Mouse (Mus musculus) liver, embryonic 16.5 days (tissue): Measurements from ENCODE around the gene Tent5b. TPM values are rescaled to one million over a fixed set of nuclear protein-coding genes. Genes with fewer than 3 reads are reported as not detected.
"Not testable (repeated sequence)": the region's sequence is repeated elsewhere in the genome, so short reads cannot be mapped to it uniquely, and the experiment has no call there.

Experiments used
- ATAC-seq: fragments of 200-750 bp; cut with Nextera tagmentation; 2 replicates; pipeline ENCODE4 v1.8.0; 2017; ENCODE audit warnings: low read depth, mild to moderate bottlenecking, moderate number of reproducible peaks, moderate library complexity
- H3K27ac ChIP-seq: fragments of 300-500 bp; sonication (generic); 2 replicates; pipeline ENCODE4 v1.5.1; 2014; ENCODE audit warnings: mild to moderate bottlenecking, low read length
- H3K27me3 ChIP-seq: fragments of 300-500 bp; sonication (generic); 2 replicates; pipeline ENCODE4 v1.6.1; 2014; ENCODE audit warnings: low read depth, low read length, mixed read lengths; ENCODE audit not compliant: control insufficient read depth, insufficient read depth
- H3K36me3 ChIP-seq: fragments of 300-500 bp; sonication (generic); 2 replicates; pipeline ENCODE4 v1.6.1; 2014; ENCODE audit warnings: mild to moderate bottlenecking; ENCODE audit not compliant: control insufficient read depth, insufficient read depth
- H3K4me1 ChIP-seq: fragments of 300-500 bp; sonication (generic); 2 replicates; pipeline ENCODE4 v1.6.1; 2014; ENCODE audit warnings: low read depth, low read length, mixed read lengths; ENCODE audit not compliant: control insufficient read depth
- H3K4me2 ChIP-seq: fragments of 300-500 bp; sonication (generic); 2 replicates; pipeline ENCODE4 v1.6.1; 2014; ENCODE audit warnings: low read depth, low read length, mixed read lengths
- H3K4me3 ChIP-seq: fragments of 300-500 bp; sonication (generic); 2 replicates; pipeline ENCODE4 v1.5.1; 2014; ENCODE audit warnings: low read depth, mild to moderate bottlenecking, low read length
- H3K9ac ChIP-seq: fragments of 300-500 bp; sonication (generic); 2 replicates; pipeline ENCODE4 v1.6.1; 2014; ENCODE audit warnings: low read depth, low read length
- H3K9me3 ChIP-seq: fragments of 300-500 bp; sonication (generic); replicated peaks from 2 replicates; pipeline ENCODE4 v1.6.1; 2016; ENCODE audit warnings: low read length; ENCODE audit not compliant: control insufficient read depth
- WGBS: fragments of 180-500 bp; shearing (Covaris S2); extraction: QIAGEN DNeasy Blood & Tissue Kit; methylation state at CpG from one replicate; pipeline ENCODE4 v1.1.7; 2014; ENCODE audit not compliant: insufficient replicate concordance; 5-methylcytosine and 5-hydroxymethylcytosine counted together
- polyA plus RNA-seq: library from polyadenylated mRNA; unstranded; fragments of >200 nt; fragmentation: Nextera tagmentation; extraction: Ambion mirVana; gene quantifications from 2 replicates; pipeline ENCODE4 v1.2.1, GENCODE M21; 2015

The Tent5b gene
- polyA plus RNA-seq, 1 experiment from 2014 or later = 0.12 TPM

DNA sequence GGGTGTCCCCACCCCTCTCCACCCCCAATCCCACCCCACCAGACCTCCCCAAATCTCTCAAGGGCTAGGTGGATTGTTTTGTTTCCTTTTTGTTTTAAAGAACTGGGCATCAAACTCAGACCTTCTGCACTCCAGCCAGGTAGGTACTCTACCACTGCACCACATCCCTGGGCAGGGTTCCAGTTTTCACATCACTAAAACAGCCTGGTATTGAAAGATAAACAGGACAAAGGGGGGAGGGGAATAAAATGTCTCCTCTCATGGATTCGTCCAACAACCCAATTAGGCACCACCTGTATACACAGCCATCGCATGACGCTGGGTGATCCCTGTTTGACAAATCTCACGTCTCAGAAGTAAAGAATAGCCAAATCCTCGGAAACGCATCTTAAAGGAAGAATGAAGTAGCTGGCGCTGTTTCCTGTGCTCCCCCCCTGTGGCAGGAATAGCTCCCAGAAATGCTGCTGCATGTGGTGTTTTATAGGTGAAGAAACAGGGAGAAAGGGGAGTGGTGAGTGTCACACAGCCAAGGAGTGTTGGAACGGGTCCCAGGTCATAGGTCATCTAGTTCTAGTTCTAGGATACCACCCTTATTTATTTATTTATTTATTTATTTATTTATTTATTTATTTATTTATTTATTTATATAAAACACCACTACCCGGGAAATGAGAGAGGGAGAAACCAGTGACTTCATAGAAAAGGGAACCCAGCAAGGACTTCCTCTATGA is 25.0 kb downstream of the Tent5b start:
- H3K36me3 ChIP-seq = no peaks in the 10 kb centered on the region
- H3K4me1 ChIP-seq = no peaks in the 10 kb centered on the region
- no peak overlapping the region for H3K4me2 ChIP-seq
- H3K9me3 ChIP-seq = no peaks in the 10 kb centered on the region
- ATAC-seq = no peak
- 49% methylated on average over 9 of the region's 9 CpGs for WGBS
- H3K9ac ChIP-seq = no peak overlapping the region
- H3K27ac ChIP-seq = no peak overlapping the region
- H3K27me3 ChIP-seq = peaks cover 44% of the 10 kb centered on the region
- no peak overlapping the region for H3K4me3 ChIP-seq

DNA sequence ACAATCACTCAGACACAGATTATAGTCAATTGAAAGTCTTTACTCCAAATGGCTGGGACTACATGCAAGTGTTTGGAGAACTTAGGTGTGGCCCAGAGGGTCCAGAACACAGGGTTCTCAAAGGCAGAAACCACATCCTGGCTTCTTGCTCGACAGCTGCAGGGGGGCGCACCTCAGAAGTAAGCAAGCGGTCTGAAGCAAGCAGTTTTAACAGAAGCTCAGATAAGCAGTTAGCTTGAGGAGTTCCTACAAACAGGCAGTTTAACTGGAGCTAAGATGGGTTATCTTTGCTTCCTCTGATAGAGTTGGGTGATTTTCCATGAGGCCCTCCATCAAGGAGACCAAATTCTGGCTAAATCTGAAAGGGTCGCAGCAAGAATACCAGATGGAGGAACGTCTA is 26.6 kb downstream of the Tent5b start:
- Histone ChIP-seq H3K27ac (no peak overlapping the region), H3K27me3 (peaks cover 31% of the 10 kb centered on the region)
- WGBS = 26% methylated on average over 5 of the region's 5 CpGs

DNA sequence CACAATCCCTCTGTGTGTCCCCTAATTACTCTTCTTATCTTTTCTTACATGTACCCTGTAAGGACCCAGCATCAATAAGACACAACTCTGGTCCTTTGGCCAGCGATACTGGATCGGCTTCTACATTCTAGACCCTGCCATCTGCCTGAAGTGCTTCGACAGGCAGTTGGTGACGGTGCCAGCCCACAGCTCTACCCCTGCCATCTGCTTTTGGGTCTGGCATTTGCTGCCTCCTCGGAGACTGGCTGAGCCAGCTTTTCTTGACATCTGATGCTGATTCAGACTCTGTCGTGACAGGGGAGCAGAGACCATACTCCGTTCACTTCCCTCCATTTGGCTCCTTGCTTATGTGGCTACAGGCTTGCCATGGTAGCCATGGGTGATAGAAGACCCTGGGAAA is 29.1 kb downstream of the Tent5b start:
- Histone ChIP-seq H3K27ac (no peak overlapping the region), H3K4me1 (no peaks in the 10 kb centered on the region), H3K27me3 (peaks cover 13% of the 10 kb centered on the region), H3K9ac (no peak overlapping the region), H3K9me3 (no peaks in the 10 kb centered on the region), H3K4me2 (no peak overlapping the region), H3K36me3 (no peaks in the 10 kb centered on the region), H3K4me3 (no peak overlapping the region)
- WGBS = 65% methylated on average over 7 of the region's 7 CpGs
- no peak for ATAC-seq

More for the DNA sequence above, 26.6 kb downstream of the Tent5b start:
- no peaks in the 10 kb centered on the region for H3K9me3 ChIP-seq
- no peak overlapping the region for H3K9ac ChIP-seq
- H3K4me2 ChIP-seq = no peak overlapping the region
- ATAC-seq = no peak
- no peak overlapping the region for H3K4me3 ChIP-seq
- H3K4me1 ChIP-seq = no peaks in the 10 kb centered on the region
- H3K36me3 ChIP-seq = no peaks in the 10 kb centered on the region

DNA sequence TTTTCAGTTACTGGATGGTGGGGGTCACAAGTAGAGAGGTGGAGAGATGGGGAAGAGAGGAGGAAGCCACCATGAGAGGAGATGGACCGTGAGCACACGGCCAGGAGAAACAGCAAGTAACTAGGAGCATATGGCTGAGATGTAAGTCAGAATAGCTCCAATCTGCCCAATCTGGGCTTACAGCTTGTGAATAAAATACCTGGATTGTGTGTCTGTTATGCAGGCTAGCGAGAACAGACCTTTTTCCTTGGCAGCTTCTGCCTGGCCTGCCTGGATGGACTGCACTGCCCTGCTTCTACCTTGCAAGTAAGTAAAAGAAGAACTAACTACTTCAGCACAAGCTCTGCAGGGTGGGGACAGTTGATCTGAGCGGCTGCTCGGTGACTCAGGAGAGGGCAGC is 31.1 kb downstream of the Tent5b start:
- Histone ChIP-seq H3K27ac (no peak overlapping the region), H3K4me1 (no peaks in the 10 kb centered on the region), H3K27me3 (peaks cover 5% of the 10 kb centered on the region), H3K36me3 (no peaks in the 10 kb centered on the region), H3K9me3 (no peaks in the 10 kb centered on the region), H3K4me2 (no peak overlapping the region), H3K9ac (no peak overlapping the region), H3K4me3 (no peak overlapping the region)
- no peak for ATAC-seq
- 52% methylated on average over 5 of the region's 5 CpGs for WGBS

DNA sequence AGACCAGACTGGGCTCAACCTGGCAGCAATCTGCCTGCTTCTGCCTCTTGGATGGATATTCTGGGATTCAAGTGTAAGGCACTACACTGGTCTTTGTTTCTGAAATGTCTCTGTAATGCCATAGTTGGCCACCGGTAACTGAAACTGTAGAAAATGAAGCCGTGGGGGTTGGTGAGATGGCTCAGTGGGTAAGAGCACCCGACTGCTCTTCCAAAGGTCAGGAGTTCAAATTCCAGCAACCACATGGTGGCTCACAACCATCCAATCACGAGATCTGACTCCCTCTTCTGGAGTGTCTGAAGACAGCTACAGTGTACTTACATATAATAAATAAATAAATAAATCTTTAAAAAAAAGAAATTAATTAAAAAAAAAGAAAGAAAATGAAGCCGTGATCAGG is 32.6 kb downstream of the Tent5b start:
- ATAC-seq, H3K27me3 ChIP-seq, H3K4me3 ChIP-seq, H3K4me2 ChIP-seq, H3K4me1 ChIP-seq, H3K27ac ChIP-seq, H3K9ac ChIP-seq, H3K36me3 ChIP-seq, H3K9me3 ChIP-seq: not testable (repeated sequence)
- WGBS = 48% methylated on average over 4 of the region's 5 CpGs

DNA sequence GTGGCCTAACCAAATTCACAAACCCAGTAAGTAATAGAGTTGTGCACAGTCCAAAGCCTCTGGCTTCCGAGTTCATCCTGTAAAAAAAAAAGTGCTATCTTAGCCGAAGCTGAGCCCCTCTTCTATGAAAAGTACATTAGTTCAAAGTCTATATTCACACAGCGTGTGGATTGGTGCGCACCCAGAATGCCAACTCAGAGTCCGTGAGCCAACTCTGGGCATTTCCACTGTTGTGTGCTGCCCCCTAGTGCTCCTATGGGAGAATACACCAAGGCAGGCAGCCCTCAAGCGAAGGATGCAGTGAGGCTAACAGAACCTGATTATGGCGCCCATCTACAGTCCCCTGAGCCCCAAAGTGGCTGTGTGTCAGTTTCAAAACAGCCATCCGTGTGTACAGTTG is 33.0 kb downstream of the Tent5b start:
- H3K4me3 ChIP-seq = no peak overlapping the region
- H3K4me2 ChIP-seq = no peak overlapping the region
- H3K27ac ChIP-seq = no peak overlapping the region
- no peaks in the 10 kb centered on the region for H3K36me3 ChIP-seq
- WGBS = 6% methylated on average over 8 of the region's 8 CpGs
- H3K4me1 ChIP-seq = no peaks in the 10 kb centered on the region
- peaks cover 6% of the 10 kb centered on the region for H3K27me3 ChIP-seq
- H3K9me3 ChIP-seq = no peaks in the 10 kb centered on the region
- peak; percentile 27; the same call in 1 of the 2 replicates for ATAC-seq
- H3K9ac ChIP-seq = no peak overlapping the region

DNA sequence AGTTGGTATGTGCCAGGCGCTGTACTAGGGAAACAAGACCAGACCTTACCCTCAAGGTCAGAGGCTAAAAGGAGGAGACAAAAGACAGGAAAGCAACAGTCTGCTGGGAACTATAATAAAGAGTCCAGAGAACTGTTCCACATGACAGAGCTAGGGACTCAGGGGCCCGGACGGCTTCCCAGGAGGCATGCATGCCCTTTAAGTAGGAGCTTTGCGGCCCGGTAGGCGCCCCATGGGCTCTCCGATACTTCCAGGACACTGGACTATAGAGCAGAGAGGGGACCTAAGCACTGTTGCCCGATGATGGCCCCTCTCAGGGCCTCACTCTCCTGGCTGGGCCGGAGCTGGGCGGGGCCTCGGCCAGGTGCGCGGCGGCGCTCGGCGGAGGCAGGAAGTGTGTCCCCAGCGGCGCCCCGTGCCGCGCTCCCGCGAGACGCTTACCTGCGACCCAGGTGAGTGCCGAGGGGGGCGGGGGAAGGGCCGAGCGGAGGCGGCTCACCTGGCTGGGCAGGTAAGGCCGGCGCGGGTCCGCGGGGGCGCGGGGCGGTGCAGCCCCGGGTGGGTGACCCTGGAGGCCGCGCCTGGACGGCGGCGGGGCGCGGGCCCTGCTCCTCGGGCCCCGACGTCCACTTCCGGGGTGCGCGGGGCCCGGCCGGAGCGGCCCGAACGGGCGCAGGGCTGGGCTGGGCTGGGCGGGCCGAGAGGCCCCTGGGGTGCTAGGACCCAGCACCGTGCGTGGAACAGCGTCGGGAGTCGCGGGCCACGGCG is 38.9 kb downstream of the Tent5b start, which contains the start of gene Kdf1:
Gene Kdf1 (plus strand): TSS at position 363 of the 768 bp plus-strand sequence.
- no peaks in the 10 kb centered on the region for H3K9me3 ChIP-seq
- 0 out of 2 replicates have a peak within 1 kb of the TSS, but pooled peaks have one; percentile 5 for H3K9ac ChIP-seq
- H3K27ac ChIP-seq = no peak within 1 kb of the TSS
- no peaks in the 10 kb centered on the region for H3K36me3 ChIP-seq
- peak; percentile 50 for ATAC-seq
- no peaks in the 10 kb centered on the region; the same call in 1 of the 2 replicates for H3K4me1 ChIP-seq
- 3% methylated on average over 69 of the region's 69 CpGs for WGBS
- peak within 1 kb of the TSS; percentile 54 for H3K4me2 ChIP-seq
- H3K27me3 ChIP-seq = peaks cover 30% of the 10 kb centered on the region
- peak within 1 kb of the TSS; percentile 56 for H3K4me3 ChIP-seq

DNA sequence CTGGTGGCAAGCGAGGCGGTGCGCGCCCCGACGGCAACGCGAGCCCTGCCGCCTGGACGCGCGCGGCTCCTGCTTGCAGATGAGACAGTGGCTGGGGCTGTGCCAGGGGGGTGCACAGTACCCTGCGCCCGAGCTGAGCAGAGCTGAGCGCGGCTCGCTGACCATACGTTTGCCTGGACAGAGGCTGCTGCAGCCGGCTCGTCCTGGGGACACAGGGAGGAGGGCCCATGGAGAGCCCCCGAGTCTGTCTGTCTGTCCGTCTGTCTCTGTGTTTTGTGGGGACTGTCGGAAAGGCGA is 39.4 kb downstream of the Tent5b start:
- no peak overlapping the region for H3K27ac ChIP-seq

DNA sequence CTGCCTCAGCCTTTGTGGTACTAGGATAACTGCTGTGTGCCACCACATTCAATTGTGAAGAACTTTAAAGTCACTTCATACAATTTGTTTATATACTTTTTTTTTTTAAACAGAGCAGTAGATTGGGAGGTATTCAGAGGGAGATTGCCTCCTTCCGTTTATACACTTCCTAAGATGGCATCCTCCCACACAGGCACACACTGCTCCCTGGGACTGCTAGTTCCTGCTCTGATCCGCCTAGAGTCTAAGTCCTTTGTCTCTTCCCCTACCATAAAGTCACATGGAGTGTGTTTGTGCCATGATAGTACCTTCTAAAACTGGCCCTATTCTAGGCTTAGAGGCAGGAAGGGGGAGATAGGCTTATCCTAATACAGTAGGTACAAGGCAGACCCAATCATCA is 41.6 kb downstream of the Tent5b start:
- H3K4me3 ChIP-seq = no peak overlapping the region
- H3K9me3 ChIP-seq = no peaks in the 10 kb centered on the region
- H3K27ac ChIP-seq = no peak overlapping the region
- ATAC-seq = no peak
- H3K4me2 ChIP-seq = no peak overlapping the region
- no peaks in the 10 kb centered on the region for H3K36me3 ChIP-seq
- H3K4me1 ChIP-seq = no peaks in the 10 kb centered on the region; the same call in 1 of the 2 replicates
- no peak overlapping the region for H3K9ac ChIP-seq
- peaks cover 30% of the 10 kb centered on the region for H3K27me3 ChIP-seq
- 37% methylated on average over 2 of the region's 2 CpGs for WGBS

More for the DNA sequence above, 39.4 kb downstream of the Tent5b start:
- Histone ChIP-seq H3K9me3 (no peaks in the 10 kb centered on the region), H3K4me1 (no peaks in the 10 kb centered on the region; the same call in 1 of the 2 replicates), H3K36me3 (no peaks in the 10 kb centered on the region), H3K4me3 (peak overlapping the region; percentile 56), H3K9ac (0 out of 2 replicates have a peak overlapping the region, but pooled peaks have one; percentile 5), H3K27me3 (peaks cover 30% of the 10 kb centered on the region), H3K4me2 (peak overlapping the region; percentile 54)
- WGBS = 10% methylated on average over 25 of the region's 25 CpGs
- no peak for ATAC-seq
